Mouse (Mus musculus) neural tube, embryonic 11.5 days (tissue): ENCODE results near the gene B3glct. TPM values are rescaled to one million over a fixed set of nuclear protein-coding genes. Genes with fewer than 3 reads are reported as not detected.

Source experiments
- ATAC-seq: fragments of 200-750 bp; cut with Nextera tagmentation; 2 replicates; pipeline ENCODE4 v1.8.0; 2017; ENCODE audit warnings: moderate number of reproducible peaks, mild to moderate bottlenecking, moderate TSS enrichment, moderate library complexity; ENCODE audit not compliant: insufficient read depth, low FRiP score, low TSS enrichment
- DNase-seq: peaks from one replicate; pipeline ENCODE4 v3.0.0-alpha.2; 2015; ENCODE audit warnings: low spot score
- H3K27ac ChIP-seq: fragments of 300-500 bp; sonication (generic); 2 replicates; pipeline ENCODE4 v1.5.1; 2014; ENCODE audit warnings: low read depth, mild to moderate bottlenecking, low read length
- H3K27me3 ChIP-seq: fragments of 300-500 bp; sonication (generic); 2 replicates; pipeline ENCODE4 v1.6.1; 2014; ENCODE audit warnings: mild to moderate bottlenecking, low read length, mixed read lengths; ENCODE audit not compliant: control insufficient read depth, insufficient read depth
- H3K36me3 ChIP-seq: fragments of 300-500 bp; sonication (generic); 2 replicates; pipeline ENCODE4 v1.6.1; 2014; ENCODE audit warnings: mild to moderate bottlenecking, low read length, moderate library complexity, mixed read lengths; ENCODE audit not compliant: control insufficient read depth, insufficient read depth
- H3K4me1 ChIP-seq: fragments of 300-500 bp; sonication (generic); 2 replicates; pipeline ENCODE4 v1.6.1; 2014; ENCODE audit warnings: low read length, mixed read lengths; ENCODE audit not compliant: control insufficient read depth, insufficient read depth
- H3K4me2 ChIP-seq: fragments of 300-500 bp; sonication (generic); 2 replicates; pipeline ENCODE4 v1.6.1; 2014; ENCODE audit warnings: low read depth, mild to moderate bottlenecking, moderate library complexity
- H3K4me3 ChIP-seq: fragments of 300-500 bp; sonication (generic); 2 replicates; pipeline ENCODE4 v1.5.1; 2014; ENCODE audit warnings: low read depth, low read length
- H3K9ac ChIP-seq: fragments of 300-500 bp; sonication (generic); 2 replicates; pipeline ENCODE4 v1.6.1; 2014; ENCODE audit warnings: mild to moderate bottlenecking, low read length
- H3K9me3 ChIP-seq: fragments of 300-500 bp; sonication (generic); 2 replicates; pipeline ENCODE4 v1.6.1; 2016; ENCODE audit warnings: low read length; ENCODE audit not compliant: control insufficient read depth
- WGBS: fragments of 180-500 bp; shearing (Covaris S2); extraction: QIAGEN DNeasy Blood & Tissue Kit; methylation state at CpG from one replicate; pipeline ENCODE4 v1.1.7; 2014; 5-methylcytosine and 5-hydroxymethylcytosine counted together
- polyA plus RNA-seq: library from polyadenylated mRNA; unstranded; fragments of >200 nt; fragmentation: Nextera tagmentation; extraction: Ambion mirVana; gene quantifications from 2 replicates; pipeline ENCODE4 v1.2.1, GENCODE M21; 2014

The B3glct gene
- polyA plus RNA-seq, 1 experiment from 2014 or later: 14.8 TPM

DNA sequence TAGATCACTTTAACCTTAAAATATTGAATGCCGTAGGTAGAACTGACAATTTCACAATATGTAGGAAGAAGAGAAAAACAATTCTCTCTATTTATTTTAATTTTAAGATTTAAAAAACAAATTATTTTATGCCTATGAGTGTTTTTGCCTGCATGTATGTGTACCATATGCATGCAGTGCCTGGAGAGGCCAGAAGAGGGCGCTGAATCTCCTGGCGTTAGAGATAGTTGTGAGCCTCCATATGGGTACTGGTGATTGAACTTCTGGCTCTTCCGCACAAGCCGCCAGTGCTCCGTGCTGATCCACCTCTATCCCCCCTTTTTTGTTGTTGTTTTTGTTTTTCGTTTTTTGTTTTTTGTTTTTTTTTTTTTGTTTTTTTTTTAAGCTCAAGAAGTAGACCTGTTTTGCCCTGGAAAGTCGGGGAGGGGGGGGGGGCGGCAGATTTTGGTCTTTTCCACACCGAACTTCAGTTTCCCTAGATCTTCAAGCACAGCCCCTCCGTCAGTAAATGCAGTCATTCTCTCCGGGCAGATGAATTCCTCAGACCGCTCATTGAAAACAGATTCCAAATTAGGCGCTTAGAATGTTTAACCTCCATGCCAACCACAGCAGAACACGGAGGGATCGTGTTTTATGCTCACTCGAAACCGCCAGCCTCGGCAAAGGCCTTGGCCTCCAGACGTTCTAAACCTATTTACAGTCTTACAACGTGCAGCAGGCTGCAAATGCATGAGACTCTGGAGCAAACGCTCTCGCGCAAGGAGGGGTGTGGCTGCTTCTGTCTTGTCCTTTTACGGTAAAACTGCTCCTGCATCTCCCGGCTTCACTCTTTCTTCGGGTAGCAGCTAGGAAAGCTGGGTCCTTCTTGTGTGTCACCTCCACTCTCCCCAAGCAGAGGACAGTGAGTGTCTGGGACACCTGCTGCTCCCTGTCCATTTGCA lies 70.9 kb downstream of the B3glct start:
- peaks cover 2% of the 10 kb centered on the region; the same call in 1 of the 2 replicates for H3K36me3 ChIP-seq
- no peaks in the 10 kb centered on the region for H3K4me1 ChIP-seq
- ATAC-seq (no peak), DNase-seq (no peak)
- WGBS: 88% methylated on average over 27 of the region's 27 CpGs
- no peaks in the 10 kb centered on the region for H3K9me3 ChIP-seq
- no peak overlapping the region for H3K9ac ChIP-seq
- no peak overlapping the region for H3K4me2 ChIP-seq
- H3K27ac ChIP-seq: no peak overlapping the region
- no peaks in the 10 kb centered on the region for H3K27me3 ChIP-seq
- H3K4me3 ChIP-seq: no peak overlapping the region

DNA sequence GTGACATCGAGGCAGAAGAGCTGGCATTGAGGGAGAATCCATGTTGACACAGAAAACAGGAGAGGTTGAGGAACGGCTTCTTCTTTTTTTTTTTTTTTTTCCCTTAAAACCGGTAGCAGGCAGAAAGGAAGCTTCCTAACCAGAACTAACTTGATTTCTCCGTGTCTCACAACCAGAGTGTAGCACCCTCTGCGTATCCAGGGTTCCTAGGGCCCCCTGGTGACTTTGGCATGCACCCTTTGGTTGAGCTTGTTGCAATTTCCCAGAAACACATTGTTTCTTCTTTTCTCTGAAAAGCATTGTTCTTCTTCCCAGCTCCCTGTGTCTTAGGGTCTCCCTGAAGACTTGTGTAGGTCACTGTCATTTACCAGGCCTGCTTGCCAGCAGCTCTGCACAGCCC lies 73.8 kb downstream of the B3glct start:
- WGBS: 79% methylated on average over 3 of the region's 5 CpGs
- H3K4me3 ChIP-seq: no peak overlapping the region
- no peaks in the 10 kb centered on the region for H3K9me3 ChIP-seq
- H3K4me2 ChIP-seq: no peak overlapping the region
- H3K4me1 ChIP-seq: no peaks in the 10 kb centered on the region
- ATAC-seq (no peak), DNase-seq (no peak)
- no peak overlapping the region for H3K27ac ChIP-seq
- H3K27me3 ChIP-seq: no peaks in the 10 kb centered on the region
- H3K36me3 ChIP-seq: peaks cover 2% of the 10 kb centered on the region; the same call in 1 of the 2 replicates
- no peak overlapping the region for H3K9ac ChIP-seq

DNA sequence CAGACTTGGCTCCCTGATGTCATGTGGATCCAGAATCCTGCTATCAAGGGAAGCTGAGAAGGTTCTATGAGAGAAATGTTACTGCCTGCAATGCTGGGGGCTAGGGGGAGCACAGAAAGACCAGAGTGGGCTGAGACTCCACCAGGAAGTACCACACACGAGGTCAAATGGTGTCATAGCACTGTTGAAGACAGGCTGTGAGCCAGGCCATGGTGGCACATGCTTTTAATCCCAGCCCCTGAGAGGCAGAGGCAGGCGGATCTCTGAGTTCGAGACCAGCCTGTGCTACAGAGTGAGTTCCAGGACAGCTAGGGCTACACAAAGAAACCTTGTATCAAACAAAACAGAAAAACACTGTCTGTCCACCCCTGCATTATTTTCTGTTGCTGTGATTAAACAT lies 75.0 kb downstream of the B3glct start:
- WGBS: 93% methylated on average over 3 of the region's 3 CpGs
- H3K27ac ChIP-seq: no peak overlapping the region
- H3K27me3 ChIP-seq: no peaks in the 10 kb centered on the region
- H3K9me3 ChIP-seq: peaks cover 1% of the 10 kb centered on the region; the same call in 1 of the 2 replicates
- no peak for ATAC-seq
- no peak for DNase-seq
- no peaks in the 10 kb centered on the region for H3K4me1 ChIP-seq
- H3K36me3 ChIP-seq: peaks cover 2% of the 10 kb centered on the region; the same call in 1 of the 2 replicates
- no peak overlapping the region for H3K4me2 ChIP-seq
- no peak overlapping the region for H3K9ac ChIP-seq
- no peak overlapping the region for H3K4me3 ChIP-seq

DNA sequence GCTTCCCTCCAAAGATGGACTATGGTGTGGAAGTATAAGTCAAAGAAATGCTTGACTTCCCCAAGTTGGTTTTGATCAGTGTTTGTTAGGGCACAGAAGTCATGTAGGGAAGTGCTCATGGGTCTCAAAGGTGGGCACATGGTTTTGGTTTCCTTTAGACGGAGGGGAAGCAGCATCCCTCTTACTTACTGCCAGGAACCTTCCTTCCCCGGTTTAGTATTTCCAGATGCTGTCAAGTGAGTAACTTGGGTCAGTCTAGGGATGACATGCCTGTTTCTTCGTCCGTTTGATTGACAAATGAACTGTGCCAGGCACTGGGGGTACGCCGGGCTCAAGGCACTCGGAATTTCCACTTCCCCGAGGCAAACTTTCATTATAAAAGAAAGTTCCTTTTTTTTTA lies 89.1 kb downstream of the B3glct start:
- no peak for DNase-seq

DNA sequence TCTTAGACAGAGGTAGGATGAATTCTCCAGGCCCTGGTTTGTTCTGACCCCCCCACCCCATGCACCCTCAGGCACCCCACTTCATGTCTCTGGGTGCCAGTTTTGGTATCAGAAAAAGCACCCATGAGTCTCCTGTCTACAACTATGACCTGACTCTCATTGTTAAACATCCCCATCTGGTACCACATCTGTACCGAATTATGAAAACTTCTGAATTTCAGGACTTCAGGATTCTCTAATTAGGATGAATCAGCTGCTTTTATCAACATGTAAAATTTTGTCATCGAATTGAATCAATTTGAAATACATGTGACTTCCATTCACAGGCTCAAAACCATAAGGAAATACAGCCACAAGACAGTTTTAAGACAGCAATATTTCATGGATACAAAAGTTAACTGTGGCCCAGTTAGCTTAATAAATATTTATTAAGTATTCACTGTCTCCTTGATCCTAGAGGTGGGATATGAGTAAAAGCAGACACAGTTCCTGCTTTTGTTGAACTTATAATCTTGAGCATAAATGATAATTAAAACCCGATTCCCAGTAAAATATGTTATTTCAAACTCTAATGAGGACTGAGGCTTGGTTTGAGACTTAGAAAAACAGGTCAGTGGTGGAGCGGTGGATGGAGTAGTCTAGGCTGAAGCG lies 89.7 kb downstream of the B3glct start:
- DNase-seq (no peak), ATAC-seq (no peak)
- WGBS: 91% methylated on average over 5 of the region's 5 CpGs
- H3K9me3 ChIP-seq: no peaks in the 10 kb centered on the region
- no peak overlapping the region for H3K4me3 ChIP-seq
- no peaks in the 10 kb centered on the region for H3K36me3 ChIP-seq
- no peak overlapping the region for H3K27ac ChIP-seq
- H3K4me2 ChIP-seq: no peak overlapping the region
- no peaks in the 10 kb centered on the region for H3K4me1 ChIP-seq
- H3K9ac ChIP-seq: no peak overlapping the region
- no peaks in the 10 kb centered on the region for H3K27me3 ChIP-seq

More for the DNA sequence above, 89.1 kb downstream of the B3glct start:
- no peak overlapping the region for H3K4me2 ChIP-seq
- H3K9me3 ChIP-seq: no peaks in the 10 kb centered on the region
- H3K9ac ChIP-seq: no peak overlapping the region
- H3K4me3 ChIP-seq: no peak overlapping the region
- no peak overlapping the region for H3K27ac ChIP-seq
- no peaks in the 10 kb centered on the region for H3K36me3 ChIP-seq
- 75% methylated on average over 8 of the region's 8 CpGs for WGBS
- H3K4me1 ChIP-seq: no peaks in the 10 kb centered on the region; the same call in 1 of the 2 replicates
- no peaks in the 10 kb centered on the region for H3K27me3 ChIP-seq
- no peak for ATAC-seq

DNA sequence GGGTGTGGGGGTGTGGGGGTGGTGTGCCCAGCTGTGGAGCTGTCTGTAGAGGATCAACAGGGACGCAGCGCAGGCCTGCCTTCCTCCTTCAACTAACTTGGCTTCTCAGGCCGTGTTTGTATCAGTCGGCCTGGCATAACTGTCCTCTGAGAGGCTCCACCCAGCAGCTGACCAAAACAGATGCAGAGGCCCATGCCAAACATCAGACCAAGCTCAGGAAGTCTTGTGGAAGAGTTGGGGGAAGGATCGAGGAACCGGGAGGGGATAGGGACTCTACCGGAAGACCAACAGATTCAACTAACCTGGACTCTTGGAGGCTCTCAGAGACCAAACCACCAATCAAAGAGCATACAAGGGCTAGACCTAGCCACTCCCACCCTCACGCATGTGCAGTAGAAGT lies 91.6 kb downstream of the B3glct start:
- Histone ChIP-seq H3K4me2 (no peak overlapping the region), H3K27me3 (no peaks in the 10 kb centered on the region), H3K4me1 (no peaks in the 10 kb centered on the region), H3K4me3 (no peak overlapping the region), H3K9me3 (no peaks in the 10 kb centered on the region), H3K36me3 (no peaks in the 10 kb centered on the region), H3K27ac (no peak overlapping the region), H3K9ac (no peak overlapping the region)
- ATAC-seq (no peak), DNase-seq (no peak)
- whole genome bisulfite sequencing: 96% methylated on average over 8 of the region's 8 CpGs

DNA sequence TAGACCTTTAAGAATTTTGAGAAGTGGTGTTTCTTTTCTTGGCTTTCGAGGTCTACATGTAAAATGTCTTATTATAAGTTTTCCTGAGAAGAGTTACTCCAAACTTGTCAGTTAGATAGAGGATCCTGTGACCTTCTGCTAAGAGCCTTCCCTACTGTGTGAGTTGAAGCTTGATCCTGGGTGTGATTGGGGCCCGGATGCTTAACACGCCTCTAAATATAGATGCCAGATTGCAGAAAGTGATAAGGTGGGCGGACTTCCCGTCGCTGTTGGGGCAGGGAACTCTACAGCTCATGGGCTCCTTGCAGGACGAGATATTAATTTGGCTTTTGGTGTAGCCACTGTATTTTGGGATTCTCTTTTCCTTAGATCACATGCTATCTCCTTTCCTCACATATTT lies 98.0 kb downstream of the B3glct start:
- no peaks in the 10 kb centered on the region for H3K9me3 ChIP-seq
- H3K4me3 ChIP-seq: no peak overlapping the region
- no peak overlapping the region for H3K4me2 ChIP-seq
- WGBS: 93% methylated on average over 7 of the region's 7 CpGs
- ATAC-seq (no peak), DNase-seq (no peak)
- H3K27me3 ChIP-seq: no peaks in the 10 kb centered on the region
- no peaks in the 10 kb centered on the region for H3K36me3 ChIP-seq
- no peak overlapping the region for H3K27ac ChIP-seq
- H3K9ac ChIP-seq: no peak overlapping the region
- no peaks in the 10 kb centered on the region for H3K4me1 ChIP-seq

DNA sequence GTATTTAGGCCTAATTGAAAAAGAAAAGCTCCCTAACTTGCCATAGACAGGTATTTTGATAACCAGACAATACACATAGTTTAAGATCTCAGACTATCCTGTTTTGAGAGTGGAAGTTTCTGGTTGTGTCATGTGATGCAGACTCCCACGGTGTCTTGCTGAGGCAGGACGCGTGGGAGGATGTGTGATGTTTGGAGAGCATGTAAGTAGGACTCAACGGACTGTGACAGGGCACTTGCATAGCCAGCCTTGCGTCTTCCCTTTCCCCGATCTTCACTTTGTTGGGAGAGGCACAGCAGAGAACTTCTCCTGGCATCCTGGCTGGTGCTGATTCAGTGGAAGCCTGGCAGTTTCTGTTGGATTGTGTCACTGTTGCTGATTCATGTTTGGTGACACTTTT lies 101.7 kb downstream of the B3glct start:
- no peak for ATAC-seq

More for the DNA sequence above, 101.7 kb downstream of the B3glct start:
- Histone ChIP-seq H3K9me3 (no peaks in the 10 kb centered on the region), H3K4me1 (no peaks in the 10 kb centered on the region), H3K9ac (no peak overlapping the region), H3K4me2 (no peak overlapping the region), H3K4me3 (no peak overlapping the region), H3K36me3 (no peaks in the 10 kb centered on the region), H3K27ac (no peak overlapping the region), H3K27me3 (no peaks in the 10 kb centered on the region)
- 89% methylated on average over 6 of the region's 6 CpGs for WGBS
- no peak for DNase-seq
